Mouse (Mus musculus): Measurements from ENCODE around the gene Vps33b. TPM values are rescaled to one million over a fixed set of nuclear protein-coding genes. Genes with fewer than 3 reads are reported as not detected.

The Vps33b gene
- 5.7 TPM for polyA plus RNA-seq (2014; fragmentation: Illumina TruSeq; extraction: RNeasy Lipid Tissue Mini Kit (QIAGEN cat#74804); ENCODE audit: low read depth, low replicate concordance)

DNA sequence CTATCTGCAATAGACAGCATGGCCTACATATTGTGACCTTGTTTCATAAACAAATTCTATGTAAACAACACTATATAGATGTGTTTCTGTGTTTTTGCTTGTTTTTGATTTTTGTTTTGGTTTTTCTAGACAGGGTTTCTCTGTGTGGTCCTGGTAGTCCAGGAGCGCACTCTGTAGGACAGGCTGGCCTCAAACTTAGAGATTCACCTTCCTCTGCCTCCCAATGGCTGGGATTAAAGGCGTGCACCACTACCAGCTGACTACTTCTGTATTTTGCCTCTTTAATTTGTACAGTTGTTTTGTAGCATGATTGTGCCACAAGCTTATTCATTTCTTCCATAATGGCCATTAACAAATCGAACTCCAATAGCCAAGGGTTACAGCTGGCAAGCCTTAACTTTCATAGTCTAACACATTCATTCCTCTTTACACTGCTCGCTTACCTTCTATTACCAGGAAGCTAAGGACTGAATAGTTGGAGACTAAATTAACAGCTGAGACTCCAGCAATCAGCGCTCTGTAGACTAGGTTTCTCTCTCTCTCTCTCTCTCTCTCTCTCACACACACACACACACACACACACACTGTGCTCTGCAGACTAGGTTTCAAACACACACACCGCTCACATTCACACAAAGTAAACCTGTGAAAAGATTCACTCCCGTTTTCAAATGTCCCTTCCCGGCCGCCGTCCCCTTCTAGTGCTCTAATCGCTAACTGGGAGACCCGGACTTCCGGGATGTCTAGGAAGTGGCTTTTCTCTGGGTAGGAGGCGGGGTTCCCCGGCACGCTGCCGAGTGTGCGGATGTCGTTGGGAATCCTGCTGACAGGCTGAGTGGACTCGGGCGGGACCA, at the start of gene Vps33b:
Gene Vps33b (plus strand): TSS at position 753 of the 854 bp plus-strand sequence.

DNA sequence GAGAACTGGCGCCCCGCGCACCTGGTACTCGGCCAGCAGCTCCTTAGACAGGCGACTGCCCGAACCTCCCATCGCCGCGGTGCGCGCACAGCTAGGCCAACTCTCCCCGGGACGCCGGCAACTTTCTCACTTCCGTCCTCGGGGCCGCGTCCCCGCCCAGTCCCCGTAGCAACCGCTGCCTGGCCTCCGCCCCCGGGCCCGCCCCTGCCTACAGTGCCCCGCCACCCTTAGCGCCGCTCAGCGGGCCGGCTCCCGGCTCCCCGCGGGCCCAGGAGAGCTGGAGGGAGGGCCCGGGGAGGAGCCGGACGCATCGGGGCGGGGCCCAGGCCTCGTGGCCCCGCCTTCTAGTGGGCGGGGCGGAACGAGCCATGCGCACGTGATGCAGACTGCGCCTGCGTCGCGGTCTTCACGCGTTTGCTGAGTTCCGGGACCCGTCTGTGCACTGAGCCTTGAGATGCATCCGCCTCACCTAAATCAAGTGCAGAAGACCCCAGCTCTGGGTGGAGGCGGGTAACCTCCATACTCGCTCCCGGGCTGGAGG, 36.9 kb upstream of the Vps33b start, which contains the start of the genes Cib1 and Gdpgp1:
Gene Cib1 (minus strand): TSS at position 325 of the 541 bp plus-strand sequence.
Gene Gdpgp1 (plus strand): TSS at position 377 of the 541 bp plus-strand sequence.

DNA sequence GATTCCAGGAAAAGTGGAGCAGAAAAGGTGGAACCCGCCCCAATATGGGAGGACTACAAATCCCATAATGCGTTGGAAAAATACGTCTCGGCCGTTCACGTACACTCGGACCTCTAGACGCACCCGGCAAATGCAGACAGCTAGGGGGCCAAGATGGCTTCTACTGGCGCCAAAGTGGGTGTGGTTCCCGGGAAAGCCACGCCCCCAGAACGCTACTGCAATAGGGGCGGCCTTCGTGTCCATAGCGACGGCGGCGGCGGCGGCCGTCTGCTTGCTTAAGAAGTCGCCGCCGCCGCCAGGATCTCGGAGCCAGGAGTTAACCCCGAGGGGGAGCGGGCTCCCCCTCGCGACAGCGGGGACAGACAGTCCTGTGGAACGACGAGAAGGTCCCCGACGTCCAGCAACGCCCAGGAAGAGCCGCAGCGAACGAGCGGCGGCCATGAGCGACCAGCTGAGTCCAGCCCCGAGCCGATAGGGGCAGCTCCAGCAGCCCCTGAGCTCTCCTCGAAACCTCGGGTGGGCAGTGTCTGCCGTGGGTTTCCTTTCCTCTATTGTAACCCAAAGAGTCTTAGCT, 23.2 kb upstream of the Vps33b start, which contains the start of gene Ttll13:
Gene Ttll13 (plus strand): TSS at position 229 of the 574 bp plus-strand sequence.

DNA sequence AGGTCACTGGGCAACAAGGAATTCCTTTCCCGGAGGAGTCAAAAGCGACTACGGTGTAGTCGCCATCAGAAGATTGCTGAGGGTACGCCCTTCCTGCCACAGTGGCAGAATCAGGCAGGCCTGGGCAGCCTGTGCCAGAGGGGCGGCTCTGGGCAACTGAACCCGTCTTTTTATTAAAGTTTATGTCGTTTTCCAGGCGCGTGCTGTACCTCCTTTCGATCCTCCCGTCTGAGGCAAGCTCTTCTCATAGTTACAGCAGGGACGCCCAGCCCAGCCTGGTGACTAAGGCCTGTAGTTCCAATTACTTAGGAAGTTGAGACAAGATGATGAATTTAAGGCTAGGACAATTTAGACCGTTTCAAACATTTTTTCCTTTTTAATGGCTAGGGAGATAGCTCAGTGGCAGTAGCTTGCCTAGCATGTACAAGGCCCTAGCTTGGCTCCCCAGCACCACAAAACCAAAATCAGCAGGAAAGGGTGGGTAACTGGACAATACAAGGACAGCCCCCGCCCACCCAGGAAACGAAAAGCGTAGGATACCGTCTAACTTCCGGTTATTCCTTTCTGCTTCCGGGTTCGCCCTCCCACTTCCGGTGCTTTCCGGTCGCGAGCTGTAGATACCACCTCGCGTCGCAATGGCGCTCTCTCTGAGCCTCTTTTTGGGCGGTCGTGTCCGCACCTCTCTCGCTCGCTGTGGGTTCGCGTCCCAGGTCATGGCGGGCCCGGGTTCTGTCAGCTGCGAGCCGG, 8.7 kb upstream of the Vps33b start, which contains the start of gene Ngrn:
Gene Ngrn (plus strand): TSS at position 591 of the 747 bp plus-strand sequence.

DNA sequence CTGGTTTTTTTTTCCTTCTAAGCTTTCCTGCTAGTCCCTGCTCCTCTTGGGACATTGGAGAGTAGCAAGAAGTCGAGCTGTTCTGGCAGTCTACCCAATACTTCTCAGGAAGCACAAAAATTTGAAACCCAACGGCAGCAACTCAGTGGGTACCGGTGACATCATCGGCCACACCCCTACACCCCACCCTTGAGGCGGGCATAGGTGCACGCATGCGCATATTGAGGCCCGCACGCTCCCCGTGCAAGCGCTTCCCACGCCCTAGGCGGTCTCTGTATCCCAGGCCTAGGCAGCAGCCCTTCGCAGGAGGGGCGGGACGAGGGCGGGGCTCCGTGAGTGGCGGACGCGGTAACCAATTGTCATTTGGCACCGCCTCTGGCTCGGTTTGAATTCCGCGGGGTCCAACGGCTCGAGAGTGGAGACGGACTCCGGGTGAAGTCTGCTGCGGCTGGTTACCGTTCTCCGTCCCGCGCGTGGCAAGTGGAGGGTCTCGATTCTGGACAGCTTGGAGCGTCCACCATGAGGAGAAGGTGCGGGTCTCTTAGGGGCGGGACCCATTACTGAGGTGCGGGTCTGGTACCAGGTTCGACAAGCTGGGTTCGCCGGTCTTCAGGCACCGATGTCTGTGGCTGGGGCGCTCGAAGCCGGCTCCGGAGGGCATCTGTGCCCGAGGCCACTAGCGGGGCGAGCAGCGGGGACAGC, 24.8 kb downstream of the Vps33b start, which contains the start of gene Prc1:
Gene Prc1 (plus strand): TSS at position 389 of the 702 bp plus-strand sequence.

DNA sequence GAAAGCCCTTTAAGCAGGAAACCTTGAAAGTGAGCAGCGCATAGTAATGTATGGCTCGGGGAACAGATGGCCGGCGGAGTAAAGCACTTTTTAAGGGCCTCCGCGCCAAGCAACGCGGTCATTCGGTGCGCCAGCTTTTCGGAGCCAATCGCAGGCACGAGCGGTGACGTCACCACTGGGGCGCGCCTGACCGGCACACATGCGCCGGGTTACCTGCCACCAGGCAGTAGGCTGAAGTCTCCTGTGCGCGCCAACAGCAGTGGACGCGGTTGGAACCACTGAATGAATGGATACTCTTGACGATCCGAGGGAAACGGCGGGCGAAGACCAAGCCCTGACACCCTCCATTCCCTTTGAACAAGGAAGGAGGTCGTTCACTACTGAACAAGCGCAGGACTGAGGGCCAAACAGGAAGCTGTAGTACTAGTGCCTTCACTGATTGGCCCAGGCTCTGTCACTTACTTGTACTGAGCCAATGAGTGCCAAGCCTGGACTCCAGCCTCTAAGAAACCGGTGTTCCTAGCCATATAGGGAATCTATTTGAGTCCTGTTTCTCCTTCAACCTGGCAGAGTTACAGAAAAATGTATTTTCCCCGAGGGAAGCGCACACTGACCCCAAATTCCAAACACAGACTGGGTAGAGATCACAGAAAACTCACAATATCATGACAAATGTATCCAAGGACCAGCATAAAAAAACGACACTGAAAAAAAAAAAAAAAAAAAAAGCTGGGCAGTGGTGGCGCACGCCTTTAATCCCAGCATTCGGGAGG, 54.8 kb downstream of the Vps33b start, which contains the start of gene Rccd1:
Gene Rccd1 (minus strand): TSS at position 412 of the 773 bp plus-strand sequence.

DNA sequence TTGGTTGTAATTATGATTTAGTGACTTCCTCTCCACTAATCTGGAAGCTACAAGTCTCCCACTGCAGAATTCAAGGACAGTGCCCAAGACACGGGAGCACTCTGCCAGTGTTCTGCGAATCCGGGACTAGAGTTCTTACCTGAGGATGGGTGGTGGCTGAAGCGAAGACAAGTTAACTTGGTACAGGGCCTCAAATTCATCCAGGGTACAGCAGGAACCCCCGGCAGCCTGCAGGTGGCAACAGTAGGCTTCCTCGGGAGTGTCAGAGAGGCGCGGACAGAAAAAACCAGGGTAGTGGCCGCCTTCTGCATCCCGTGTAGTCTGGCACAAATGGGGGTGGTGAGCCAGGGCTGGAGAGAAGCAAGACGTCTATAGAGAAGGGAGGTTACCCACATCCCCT, 71.3 kb downstream of the Vps33b start, which contains the start of gene Unc45a:
Gene Unc45a (minus strand): TSS at position 213 of the 400 bp plus-strand sequence.

Other genes starting within 250 kb of the Vps33b start
- 2.5 TPM for gene Zfp710, start 244.8 kb upstream of the Vps33b start, polyA plus RNA-seq (2014; fragmentation: Illumina TruSeq; extraction: RNeasy Lipid Tissue Mini Kit (QIAGEN cat#74804); ENCODE audit: low read depth, low replicate concordance)
- gene Idh2, start 154.3 kb upstream of the Vps33b start, polyA plus RNA-seq (2014; fragmentation: Illumina TruSeq; extraction: RNeasy Lipid Tissue Mini Kit (QIAGEN cat#74804); ENCODE audit: low read depth, low replicate concordance) = 5.1 TPM
- 4.6 TPM for gene Sema4b, start 82.8 kb upstream of the Vps33b start, polyA plus RNA-seq (2014; fragmentation: Illumina TruSeq; extraction: RNeasy Lipid Tissue Mini Kit (QIAGEN cat#74804); ENCODE audit: low read depth, low replicate concordance)
- 39.8 TPM for gene Cib1, start 36.8 kb upstream of the Vps33b start, polyA plus RNA-seq (2014; fragmentation: Illumina TruSeq; extraction: RNeasy Lipid Tissue Mini Kit (QIAGEN cat#74804); ENCODE audit: low read depth, low replicate concordance)
- gene Gdpgp1, start 36.8 kb upstream of the Vps33b start, polyA plus RNA-seq (2014; fragmentation: Illumina TruSeq; extraction: RNeasy Lipid Tissue Mini Kit (QIAGEN cat#74804); ENCODE audit: low read depth, low replicate concordance) = 3.4 TPM
- 0.41 TPM for gene Ttll13, start 23.3 kb upstream of the Vps33b start, polyA plus RNA-seq (2014; fragmentation: Illumina TruSeq; extraction: RNeasy Lipid Tissue Mini Kit (QIAGEN cat#74804); ENCODE audit: low read depth, low replicate concordance)
- 14.2 TPM for gene Ngrn, start 8.4 kb upstream of the Vps33b start, polyA plus RNA-seq (2014; fragmentation: Illumina TruSeq; extraction: RNeasy Lipid Tissue Mini Kit (QIAGEN cat#74804); ENCODE audit: low read depth, low replicate concordance)
- 29.1 TPM for gene Prc1, start 24.8 kb downstream of the Vps33b start, polyA plus RNA-seq (2014; fragmentation: Illumina TruSeq; extraction: RNeasy Lipid Tissue Mini Kit (QIAGEN cat#74804); ENCODE audit: low read depth, low replicate concordance)
- 5.7 TPM for gene Rccd1, start 54.8 kb downstream of the Vps33b start, polyA plus RNA-seq (2014; fragmentation: Illumina TruSeq; extraction: RNeasy Lipid Tissue Mini Kit (QIAGEN cat#74804); ENCODE audit: low read depth, low replicate concordance)
- gene Unc45a, start 71.4 kb downstream of the Vps33b start, polyA plus RNA-seq (2014; fragmentation: Illumina TruSeq; extraction: RNeasy Lipid Tissue Mini Kit (QIAGEN cat#74804); ENCODE audit: low read depth, low replicate concordance) = 5.3 TPM
- 16.5 TPM for gene Hddc3, start 73.5 kb downstream of the Vps33b start, polyA plus RNA-seq (2014; fragmentation: Illumina TruSeq; extraction: RNeasy Lipid Tissue Mini Kit (QIAGEN cat#74804); ENCODE audit: low read depth, low replicate concordance)
- 7.2 TPM for gene Man2a2, start 101.7 kb downstream of the Vps33b start, polyA plus RNA-seq (2014; fragmentation: Illumina TruSeq; extraction: RNeasy Lipid Tissue Mini Kit (QIAGEN cat#74804); ENCODE audit: low read depth, low replicate concordance)
- gene Fes, start 118.3 kb downstream of the Vps33b start, polyA plus RNA-seq (2014; fragmentation: Illumina TruSeq; extraction: RNeasy Lipid Tissue Mini Kit (QIAGEN cat#74804); ENCODE audit: low read depth, low replicate concordance) = 0.66 TPM
- gene Furin, start 135.8 kb downstream of the Vps33b start, polyA plus RNA-seq (2014; fragmentation: Illumina TruSeq; extraction: RNeasy Lipid Tissue Mini Kit (QIAGEN cat#74804); ENCODE audit: low read depth, low replicate concordance) = 1.5 TPM